Mouse (Mus musculus): Measurements from ENCODE around the gene Soat2.

DNA sequence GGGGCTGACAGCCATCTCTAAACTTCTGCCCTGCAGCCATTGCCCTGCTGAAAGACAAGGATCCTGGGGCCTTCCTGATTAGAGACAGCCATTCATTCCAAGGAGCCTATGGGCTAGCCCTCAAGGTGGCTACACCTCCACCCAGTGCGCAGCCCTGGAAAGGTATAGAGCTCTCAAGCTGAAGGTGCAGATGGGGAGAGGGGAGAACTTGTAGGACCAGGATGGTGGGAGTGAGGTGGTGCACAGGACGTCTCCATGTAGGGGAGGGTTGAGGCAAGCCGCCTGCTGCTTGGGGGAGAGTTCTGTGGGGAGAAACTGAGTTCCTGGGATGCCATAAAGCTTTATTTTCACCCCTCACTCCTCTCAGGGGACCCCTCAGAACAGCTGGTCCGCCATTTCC lies 36.7 kb upstream of the Soat2 start:
- TF ChIP-seq CTCF (IDR thresholded peaks at IDR 0.05; ENCODE audit: low read depth): no peak
- TF ChIP-seq EP300 (IDR thresholded peaks at IDR 0.05; ENCODE audit: low read depth): no peak

Data from liver, postnatal 0 days (tissue).